Mouse (Mus musculus): ENCODE results near the gene Cers2.

GRCm38 (mm10) chr3:95277149-95277551 is 37.4 kb upstream of the Cers2 start:
- TF ChIP-seq CTCF (IDR thresholded peaks at IDR 0.05; ENCODE audit: extremely low read depth, insufficient read depth, insufficient read length, insufficient replicate concordance) (no peak), POLR2A (IDR thresholded peaks at IDR 0.05; ENCODE audit: low read depth, low read length) (no peak)

Data from spleen, adult 2 months (tissue).